Mouse (Mus musculus): ENCODE measurements around the gene Ostf1. TPM values are rescaled to one million over a fixed set of nuclear protein-coding genes. Genes with fewer than 3 reads are reported as not detected.
A peak's percentile ranks its signal among the peaks of the same experiment; 100 is the strongest.

The Ostf1 gene
- total and polyA plus RNA-seq, 3 experiments, result 110 to 175 (median 131) TPM

- no peak for DNase-seq (ENCODE audit: extremely low read depth)
- Histone ChIP-seq H3K36me3 (replicated peaks in 1 of 2; ENCODE audit: control insufficient read depth in 1 of 2, insufficient read depth in 1 of 2, low read length in 1 of 2) (no peaks in the 10 kb centered on the region), H3K9ac (ENCODE audit: insufficient read depth, low read depth) (no peak overlapping the region), H3K79me2 (replicated peaks; ENCODE audit: control insufficient read depth, extremely low read depth, insufficient read depth, poor library complexity, severe bottlenecking) (peaks cover 10% of the 10 kb centered on the region), H3K4me1 (ENCODE audit: control insufficient read depth in 1 of 2, insufficient read depth in 2 of 2) (peaks cover 2 to 23% of the 10 kb centered on the region in 2 experiments; a peak in 3 of 4 replicates), H3K4me3 (replicated peaks in 1 of 3; ENCODE audit: low read depth in 2 of 3, low read length in 2 of 3, poor library complexity in 1 of 3) (no peak overlapping the region), H3K27me3 (replicated peaks) (no peaks in the 10 kb centered on the region), H3K4me2 (ENCODE audit: insufficient read depth, low read depth, poor library complexity, severe bottlenecking) (no peak overlapping the region), H3K9me3 (replicated peaks; ENCODE audit: low read length) (no peaks in the 10 kb centered on the region), H3K27ac (ENCODE audit: insufficient read depth, low read depth) (no peak overlapping the region)
- dilution Hi-C loops (cut with MboI; ENCODE audit: extremely low pct_ligation_motif_present, extremely low pct_unique_long_range_greater_than_20kb, low sequenced_read_pairs), result no loop called here
- in situ Hi-C loops (cut with MboI; ENCODE audit: low pct_ligation_motif_present, low pct_unique_long_range_greater_than_20kb, low sequenced_read_pairs), result no loop called here
- TF ChIP-seq NRF1 (IDR thresholded peaks at IDR 0.05; ENCODE audit: low read depth, low read length) (no peak), NELFE (IDR thresholded peaks at IDR 0.05; ENCODE audit: low read depth, low read length) (no peak), E2F4 (IDR thresholded peaks at IDR 0.05; ENCODE audit: insufficient replicate concordance, low read depth, low read length) (no peak), ZMIZ1 (IDR thresholded peaks at IDR 0.05; ENCODE audit: low read depth, low read length) (no peak), SIN3A (IDR thresholded peaks at IDR 0.05; ENCODE audit: low read length) (no peak), MEF2A (IDR thresholded peaks at IDR 0.05; ENCODE audit: borderline replicate concordance, low read depth, low read length) (no peak), CHD1 (IDR thresholded peaks at IDR 0.05; ENCODE audit: low read depth, low read length) (no peak), MAZ (IDR thresholded peaks at IDR 0.05; ENCODE audit: low read depth, low read length) (no peak), USF2 (conservative IDR thresholded peaks at IDR 0.05; ENCODE audit: low read depth, low read length) (no peak), PAX5 (IDR thresholded peaks at IDR 0.05; ENCODE audit: low read length) (no peak), CTCF (conservative IDR thresholded peaks at IDR 0.05 in 1 of 2, IDR thresholded peaks at IDR 0.05 in 1 of 2; ENCODE audit: low read depth in 2 of 2, low read length in 2 of 2) (no peak), RAD21 (IDR thresholded peaks at IDR 0.05; ENCODE audit: low read depth, low read length) (no peak), ZKSCAN1 (IDR thresholded peaks at IDR 0.05; ENCODE audit: borderline replicate concordance, low read depth, low read length) (no peak), MXI1 (IDR thresholded peaks at IDR 0.05; ENCODE audit: low read depth, low read length) (no peak), CHD2 (IDR thresholded peaks at IDR 0.05; ENCODE audit: low read length) (no peak), POLR2A (IDR thresholded peaks at IDR 0.05; ENCODE audit: low read depth, low read length) (no peak)
Observed at GRCm38 (mm10) chr19:18666966-18667365, 35.3 kb upstream of the Ostf1 start.

DNA sequence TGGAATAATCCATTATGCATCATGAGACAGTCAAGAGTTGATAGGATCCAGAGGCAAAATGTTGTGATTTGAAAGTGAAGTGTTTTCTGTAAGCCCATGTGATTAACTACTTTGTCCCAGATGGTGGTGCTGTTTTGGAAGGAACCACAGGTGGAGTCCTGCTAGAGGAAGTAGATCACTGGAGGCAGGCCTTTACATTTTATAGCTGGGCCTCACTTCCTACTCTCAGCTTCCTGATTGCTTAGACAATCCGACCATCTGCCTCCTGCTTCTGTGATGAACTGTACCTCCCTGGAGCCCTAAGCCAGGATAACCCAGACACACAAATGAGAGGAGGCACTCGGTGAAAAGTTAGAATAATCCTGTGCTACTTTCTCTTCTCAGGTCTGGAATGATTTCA is 32.3 kb upstream of the Ostf1 start:
- Histone ChIP-seq H3K27ac (ENCODE audit: insufficient read depth, low read depth) (no peak overlapping the region), H3K9ac (ENCODE audit: insufficient read depth, low read depth) (peak overlapping the region; percentile 75)
- in situ Hi-C loops (cut with MboI; ENCODE audit: low pct_ligation_motif_present, low pct_unique_long_range_greater_than_20kb, low sequenced_read_pairs), result no loop called here
- TF ChIP-seq SMC3 (IDR thresholded peaks at IDR 0.05; ENCODE audit: low read depth, low read length) (no peak; the same call in 1 of the 2 replicates), MEF2A (IDR thresholded peaks at IDR 0.05; ENCODE audit: borderline replicate concordance, low read depth, low read length) (no peak), ZC3H11A (IDR thresholded peaks at IDR 0.05; ENCODE audit: low read depth, low read length) (no peak), GABPA (IDR thresholded peaks at IDR 0.05; ENCODE audit: insufficient replicate concordance, low read depth, low read length) (no peak), JUN (IDR thresholded peaks at IDR 0.05; ENCODE audit: insufficient read depth, low read depth, low read length) (no peak), MAZ (IDR thresholded peaks at IDR 0.05; ENCODE audit: low read depth, low read length) (no peak), JUND (conservative IDR thresholded peaks at IDR 0.05; ENCODE audit: low read depth, low read length) (no peak), USF1 (IDR thresholded peaks at IDR 0.05; ENCODE audit: low read depth, low read length) (no peak), ZMIZ1 (IDR thresholded peaks at IDR 0.05; ENCODE audit: low read depth, low read length) (no peak), POLR2A (IDR thresholded peaks at IDR 0.05; ENCODE audit: low read depth, low read length) (peak; percentile 47), POLR2AphosphoS2 (IDR thresholded peaks at IDR 0.05; ENCODE audit: low read depth, low read length) (no peak), TCF12 (IDR thresholded peaks at IDR 0.05; ENCODE audit: low read depth, low read length) (no peak), EP300 (IDR thresholded peaks at IDR 0.05; ENCODE audit: low read length) (no peak), TBP (conservative IDR thresholded peaks at IDR 0.05; ENCODE audit: low read depth, low read length) (0 out of 2 replicates have a peak, but pooled peaks have one; percentile 38), ETS1 (conservative IDR thresholded peaks at IDR 0.05; ENCODE audit: low read depth, low read length) (no peak), IRF4 (IDR thresholded peaks at IDR 0.05; ENCODE audit: low read depth, low read length) (no peak), ELF1 (IDR thresholded peaks at IDR 0.05; ENCODE audit: low read depth, low read length) (peak; percentile 75), USF2 (conservative IDR thresholded peaks at IDR 0.05; ENCODE audit: low read depth, low read length) (no peak), ZNF384 (IDR thresholded peaks at IDR 0.05; ENCODE audit: low read depth, low read length) (no peak), CHD2 (IDR thresholded peaks at IDR 0.05; ENCODE audit: low read length) (no peak), MAFK (IDR thresholded peaks at IDR 0.05; ENCODE audit: insufficient replicate concordance, low read length) (no peak), KAT2A (IDR thresholded peaks at IDR 0.05; ENCODE audit: insufficient replicate concordance, low read length) (no peak), MAX (IDR thresholded peaks at IDR 0.05; ENCODE audit: low read length) (peak; percentile 57; the same call in 1 of the 2 replicates), NRF1 (IDR thresholded peaks at IDR 0.05; ENCODE audit: low read depth, low read length) (no peak), PAX5 (IDR thresholded peaks at IDR 0.05; ENCODE audit: low read length) (no peak)

More for the DNA sequence above, 32.3 kb upstream of the Ostf1 start:
- Histone ChIP-seq H3K4me2 (ENCODE audit: insufficient read depth, low read depth, poor library complexity, severe bottlenecking) (peak overlapping the region; percentile 77), H3K9me3 (replicated peaks; ENCODE audit: low read length) (no peaks in the 10 kb centered on the region), H3K27me3 (replicated peaks) (no peaks in the 10 kb centered on the region), H3K4me3 (replicated peaks in 1 of 3; ENCODE audit: low read depth in 2 of 3, low read length in 2 of 3, poor library complexity in 1 of 3) (peak overlapping the region in 1 of 3 experiments; percentile 26), H3K4me1 (ENCODE audit: control insufficient read depth in 1 of 2, insufficient read depth in 2 of 2) (peaks cover 15 to 40% of the 10 kb centered on the region in 2 experiments), H3K79me2 (replicated peaks; ENCODE audit: control insufficient read depth, extremely low read depth, insufficient read depth, poor library complexity, severe bottlenecking) (no peaks in the 10 kb centered on the region), H3K36me3 (replicated peaks in 1 of 2; ENCODE audit: control insufficient read depth in 1 of 2, insufficient read depth in 1 of 2, low read length in 1 of 2) (no peaks in the 10 kb centered on the region)
- DNase-seq (ENCODE audit: extremely low read depth), result peak; percentile 61
- dilution Hi-C loops (cut with MboI; ENCODE audit: extremely low pct_ligation_motif_present, extremely low pct_unique_long_range_greater_than_20kb, low sequenced_read_pairs), result no loop called here

All from CH12.LX (cell line).